Mouse (Mus musculus): ENCODE measurements at regions not wholly inside any gene's neighbourhood (a gene's known extent, or its start where the extent isn't known, plus 50 kb on each side); places are given as distances from the start of the nearest gene placed in this dataset.
A peak's percentile ranks its signal among the peaks of the same experiment; 100 is the strongest.

GRCm38 (mm10) chr3:118418981-118419380 lies 142.9 kb upstream of the Dpyd start:
- no peak for DNase-seq

GRCm38 (mm10) chr3:118421701-118422100 lies 140.2 kb upstream of the Dpyd start:
- no peak for DNase-seq

GRCm38 (mm10) chr3:118425748-118426147 lies 136.2 kb upstream of the Dpyd start:
- DNase-seq = no peak

DNA sequence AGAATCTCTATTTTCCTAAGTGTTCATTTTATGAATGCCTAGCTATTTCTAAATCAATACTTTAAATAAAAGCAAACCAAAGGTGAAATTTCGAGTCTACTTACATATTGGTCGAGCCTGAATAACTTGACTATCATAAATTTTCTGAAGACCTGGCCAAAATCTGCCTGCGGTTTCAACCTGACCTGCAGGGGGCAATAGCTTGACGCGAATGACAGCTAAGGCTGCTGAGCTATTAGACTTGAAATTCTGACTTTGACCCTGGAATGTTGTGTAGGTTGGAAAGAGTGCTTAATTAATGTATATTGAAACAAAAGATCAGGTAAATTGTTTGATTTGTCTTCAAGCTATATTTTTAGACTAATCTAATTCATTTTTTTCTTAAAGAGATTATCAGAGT lies 133.4 kb upstream of the Dpyd start:
- DNase-seq = peak; percentile 60

DNA sequence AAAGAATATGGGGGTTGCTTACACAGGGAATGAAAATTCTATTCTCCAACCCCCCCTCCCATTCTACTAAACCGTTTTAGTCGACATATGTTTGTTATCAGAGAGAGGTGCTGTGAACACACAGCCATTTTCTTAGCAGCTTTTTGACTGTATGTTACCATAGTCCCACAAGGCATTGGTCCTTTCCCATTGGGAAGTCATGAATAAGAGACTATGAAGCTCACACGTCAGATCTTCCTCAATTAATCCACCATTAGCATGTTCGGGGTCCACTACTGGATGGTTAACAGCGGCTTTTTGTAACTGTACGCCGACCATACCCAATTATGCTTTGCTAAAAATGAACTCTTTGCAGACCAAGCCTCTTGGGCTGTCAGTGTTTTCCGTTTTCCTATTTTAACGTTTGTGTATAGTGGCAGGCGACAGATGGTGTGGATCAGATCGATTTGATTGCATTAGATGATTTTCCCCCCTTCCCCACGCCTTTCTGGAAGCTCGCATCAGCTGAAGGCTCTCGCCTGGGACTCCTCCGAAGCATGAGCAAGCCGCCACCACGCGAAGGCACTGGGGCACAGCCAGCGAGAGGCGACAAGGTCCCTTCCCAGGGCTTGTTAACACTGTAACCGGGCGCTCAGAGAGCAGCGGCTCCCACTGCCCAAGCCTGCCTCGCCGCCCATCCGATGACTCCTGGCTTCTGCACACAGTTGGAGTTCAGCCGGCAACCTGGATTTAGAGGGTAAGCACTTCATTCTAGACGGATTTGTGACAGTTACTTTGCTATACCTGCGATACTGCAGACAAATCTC lies 131.9 kb upstream of the Dpyd start:
- peak; percentile 26 for DNase-seq

DNA sequence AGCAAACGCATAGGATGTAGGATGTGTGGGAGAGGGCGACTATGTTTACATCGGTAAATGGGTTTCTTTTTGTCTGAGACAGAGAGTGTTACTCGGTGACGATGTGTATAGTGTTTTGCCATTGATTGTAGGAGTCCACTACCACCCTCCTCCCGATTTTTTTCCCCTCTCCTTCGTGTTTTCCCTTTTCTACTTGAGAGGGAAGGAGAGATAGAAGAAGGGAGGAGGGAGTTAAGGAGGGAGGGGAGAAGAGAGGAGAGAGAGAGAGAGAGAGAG lies 131.4 kb upstream of the Dpyd start:
- DNase-seq = no peak

- peak; percentile 81 for DNase-seq
Measured at GRCm38 (mm10) chr3:118431031-118431723, 130.8 kb upstream of the Dpyd start.

- DNase-seq = peak; percentile 20
Measured at GRCm38 (mm10) chr3:118433441-118434021, 128.4 kb upstream of the Dpyd start.

GRCm38 (mm10) chr3:118434311-118434710 lies 127.6 kb upstream of the Dpyd start:
- DNase-seq = no peak

GRCm38 (mm10) chr3:118434847-118435246 lies 127.1 kb upstream of the Dpyd start:
- no peak for DNase-seq

DNA sequence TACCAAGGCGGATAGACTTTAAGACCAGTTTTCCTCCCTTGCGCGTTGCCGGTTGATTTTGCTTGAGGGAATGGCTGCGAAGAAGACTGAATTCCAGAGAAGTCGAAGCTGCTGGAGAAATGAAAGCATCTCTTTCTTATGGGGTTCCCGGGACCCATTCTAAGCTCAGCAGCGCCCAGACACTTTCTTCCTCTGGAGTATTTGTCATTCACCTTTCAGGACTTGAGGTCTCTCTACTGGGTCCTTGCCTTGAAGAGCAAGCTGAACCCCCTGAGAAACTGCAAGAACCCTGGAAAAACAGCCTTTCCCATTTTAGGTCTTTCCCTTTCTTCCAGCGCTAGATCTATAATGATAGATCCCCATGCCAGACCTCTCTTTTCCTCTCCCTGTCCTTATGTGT lies 126.7 kb upstream of the Dpyd start:
- DNase-seq = no peak

DNA sequence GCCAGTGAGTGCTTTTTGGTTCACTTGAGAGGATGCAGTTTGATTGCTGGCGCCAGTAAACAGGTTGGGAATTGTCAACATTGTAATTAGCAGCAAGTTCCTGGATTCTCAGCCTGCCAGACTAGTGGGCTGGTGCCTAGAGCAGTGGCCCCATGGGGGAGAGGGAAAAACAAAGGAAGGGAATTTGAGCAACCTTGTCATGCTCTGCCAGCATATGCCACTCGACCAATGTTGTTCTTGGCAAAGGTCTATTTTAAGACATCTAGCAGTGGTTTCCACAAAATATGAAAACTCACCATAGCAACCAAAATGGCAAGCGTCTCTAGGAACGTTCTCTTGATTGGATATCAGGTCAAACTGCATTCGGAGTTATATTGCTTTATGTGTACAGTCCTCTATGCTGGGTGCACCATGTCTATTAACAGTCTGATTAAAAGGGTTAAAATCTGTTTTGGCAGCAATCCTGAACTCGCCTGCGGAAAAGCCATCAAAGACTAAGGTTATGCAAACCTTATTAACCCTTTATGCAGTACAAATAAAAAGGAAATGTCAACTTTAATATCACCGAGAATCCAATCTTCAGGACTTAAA lies 118.1 kb upstream of the Dpyd start:
- DNase-seq = no peak

DNA sequence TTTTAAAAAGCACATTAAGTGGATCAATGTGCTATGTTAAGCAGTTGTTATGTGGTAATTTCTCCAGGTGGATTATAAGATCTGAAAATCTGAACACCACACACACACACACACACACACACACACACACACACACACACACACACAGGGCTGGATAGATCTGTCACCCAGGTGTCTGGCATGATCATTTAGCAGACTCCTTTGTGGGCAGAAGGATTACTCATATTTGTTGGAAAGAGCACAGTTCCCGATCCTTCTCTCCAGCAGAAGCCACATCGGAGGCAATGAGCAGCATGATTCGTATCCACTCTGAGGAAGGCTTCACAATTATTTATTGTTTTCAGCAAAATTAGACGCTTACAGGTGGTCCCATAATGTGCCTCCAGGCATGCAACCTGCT lies 116.6 kb upstream of the Dpyd start:
- DNase-seq = no peak

- no peak for DNase-seq
Measured at GRCm38 (mm10) chr3:118459636-118460035, 102.3 kb upstream of the Dpyd start.

DNA sequence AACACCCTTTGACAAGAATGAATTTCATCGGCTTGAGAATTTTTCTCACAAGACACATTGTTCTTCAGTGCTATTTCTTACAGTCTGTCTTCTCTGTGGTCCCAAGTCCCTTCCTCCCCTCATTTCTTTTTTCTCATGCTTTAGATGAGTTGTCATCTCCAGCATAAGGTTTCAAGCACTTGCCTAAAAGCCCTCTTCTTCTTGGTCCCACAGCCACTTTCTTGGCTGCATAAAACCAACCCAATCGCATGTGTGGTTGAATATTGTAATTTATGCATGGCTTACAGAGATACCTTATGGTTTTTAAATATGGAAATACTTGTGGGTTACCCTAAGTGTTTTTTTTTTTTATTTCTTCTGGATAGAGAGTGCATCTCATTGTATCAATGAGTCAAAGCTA lies 96.3 kb upstream of the Dpyd start:
- no peak for DNase-seq

GRCm38 (mm10) chr3:118472215-118472799 lies 89.6 kb upstream of the Dpyd start:
- no peak for DNase-seq

DNA sequence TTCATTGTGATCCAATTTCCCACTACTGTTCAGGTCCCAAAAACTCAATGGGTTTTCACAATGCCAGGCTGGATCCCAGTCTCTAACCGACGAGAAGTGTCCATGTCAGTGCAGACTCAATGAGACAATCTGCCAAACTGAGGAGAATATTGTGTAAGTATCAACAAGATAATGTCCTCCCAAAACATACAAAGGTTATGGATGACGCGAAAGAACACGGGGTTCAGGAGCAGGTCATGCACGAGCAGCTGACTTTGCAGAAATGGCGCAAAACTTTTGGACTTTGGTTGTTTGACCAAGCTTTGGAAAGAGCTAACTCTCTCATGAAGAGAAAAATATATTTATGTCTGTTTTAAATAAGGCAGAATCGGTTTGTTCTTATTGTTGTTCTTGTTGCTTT lies 83.9 kb upstream of the Dpyd start:
- DNase-seq = no peak

- no peak for DNase-seq
Measured at GRCm38 (mm10) chr3:118480515-118481248, 81.2 kb upstream of the Dpyd start.

GRCm38 (mm10) chr3:118485966-118486365 lies 76.0 kb upstream of the Dpyd start:
- no peak for DNase-seq

- no peak for DNase-seq
Measured at GRCm38 (mm10) chr3:118487408-118487807, 74.5 kb upstream of the Dpyd start.

DNA sequence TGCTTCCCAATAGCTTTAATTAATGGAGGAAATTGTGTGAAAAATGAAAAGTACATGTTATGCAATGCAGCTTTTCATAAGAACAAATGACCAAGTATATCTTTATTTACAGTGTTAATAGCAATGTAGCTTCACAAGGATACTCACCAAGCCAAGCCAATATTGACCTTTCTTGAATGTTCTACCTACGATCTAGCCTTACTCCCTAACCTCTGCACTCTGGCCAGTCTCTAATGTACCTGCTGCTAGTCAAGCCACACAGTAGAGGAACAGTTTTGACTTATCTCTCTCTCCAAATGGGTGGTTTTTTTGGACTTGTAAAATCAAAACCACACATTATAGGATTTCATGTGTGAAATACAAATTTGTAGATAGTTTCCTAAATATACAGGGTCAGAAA lies 70.8 kb upstream of the Dpyd start:
- no peak for DNase-seq

- no peak for DNase-seq
Measured at GRCm38 (mm10) chr3:118491871-118492270, 70.1 kb upstream of the Dpyd start.

Measured in adrenal gland, postnatal 25 days (tissue).